Mouse (Mus musculus) skeletal muscle tissue, postnatal 0 days (tissue): ENCODE measurements around the gene Dynlt3. TPM values are rescaled to one million over a fixed set of nuclear protein-coding genes. Genes with fewer than 3 reads are reported as not detected.

Experiments used
- polyA plus RNA-seq: library from polyadenylated mRNA; unstranded; fragments of >200 nt; fragmentation: Nextera tagmentation; extraction: Ambion mirVana; gene quantifications from 2 replicates; pipeline ENCODE4 v1.2.1, GENCODE M21; 2015

The Dynlt3 gene
- 54.8 and 60.7 TPM in 2 replicates for polyA plus RNA-seq

GRCm38 (mm10) chrX:9662391-9663111 lies at the start of gene Dynlt3:
Dynlt3 (minus strand) TSS chrX:9663003.

Other genes starting within 250 kb of the Dynlt3 start
- gene Cybb, start 175.2 kb downstream of the Dynlt3 start, polyA plus RNA-seq = 1.5 TPM in 2 replicates
- not detected in 2 replicates for gene H2al1o, start 90.6 kb downstream of the Dynlt3 start, polyA plus RNA-seq
- gene Hypm, start 183.9 kb upstream of the Dynlt3 start, polyA plus RNA-seq = not detected in 2 replicates
- gene H2al3, start 186.7 kb upstream of the Dynlt3 start, polyA plus RNA-seq = not detected in 2 replicates
- gene Sytl5, start 222.6 kb upstream of the Dynlt3 start, polyA plus RNA-seq = 0.08 and 0.15 TPM in 2 replicates